Mouse (Mus musculus) ovary, postnatal 10 days (tissue): ENCODE measurements around the gene Fez1.

ENCODE experiments used
- DNase-seq: peaks from one replicate; pipeline ENCODE4 v3.0.0; 2022; ENCODE audit warnings: low spot score

Gene Fez1

DNA sequence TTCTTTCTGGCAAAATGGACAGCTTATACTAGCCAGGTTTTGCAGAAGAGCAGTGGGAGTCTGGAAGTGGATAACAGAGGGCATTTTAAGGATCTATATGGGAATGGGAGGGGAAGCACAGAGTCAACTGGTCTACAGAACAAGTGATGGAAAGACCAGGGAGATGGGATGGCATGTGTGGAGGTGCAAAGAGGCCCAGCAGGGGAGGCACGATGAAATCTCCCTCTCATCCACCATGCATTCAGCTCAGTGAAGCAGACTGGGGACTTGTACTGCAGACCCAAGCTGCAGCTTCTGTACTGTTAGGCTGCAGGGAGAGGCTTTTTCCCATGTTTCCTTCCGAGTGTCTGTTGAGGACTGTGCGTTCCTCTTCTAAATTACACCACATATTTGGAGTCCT lies 12.2 kb downstream of the Fez1 start:
- DNase-seq, result no peak

DNA sequence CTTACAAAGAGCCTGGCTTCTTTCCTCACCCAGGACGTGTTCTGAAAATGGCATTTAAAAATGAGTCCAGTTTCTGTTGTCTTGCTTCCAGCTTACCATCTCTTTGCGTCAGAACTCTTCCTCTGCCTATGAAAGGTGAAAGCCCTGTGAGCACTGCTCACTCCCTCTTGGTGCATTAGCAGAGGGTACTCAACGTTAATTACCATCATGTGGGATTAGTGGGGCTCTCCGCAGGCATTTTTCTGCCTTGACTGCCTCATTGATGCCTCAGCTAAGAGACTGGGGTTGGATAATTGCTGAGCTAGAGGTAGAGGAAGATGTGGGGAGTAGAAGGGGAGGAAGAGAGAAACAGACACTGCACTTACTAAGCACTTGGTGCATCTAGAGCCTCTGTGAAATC lies 24.7 kb downstream of the Fez1 start:
- DNase-seq, result no peak

DNA sequence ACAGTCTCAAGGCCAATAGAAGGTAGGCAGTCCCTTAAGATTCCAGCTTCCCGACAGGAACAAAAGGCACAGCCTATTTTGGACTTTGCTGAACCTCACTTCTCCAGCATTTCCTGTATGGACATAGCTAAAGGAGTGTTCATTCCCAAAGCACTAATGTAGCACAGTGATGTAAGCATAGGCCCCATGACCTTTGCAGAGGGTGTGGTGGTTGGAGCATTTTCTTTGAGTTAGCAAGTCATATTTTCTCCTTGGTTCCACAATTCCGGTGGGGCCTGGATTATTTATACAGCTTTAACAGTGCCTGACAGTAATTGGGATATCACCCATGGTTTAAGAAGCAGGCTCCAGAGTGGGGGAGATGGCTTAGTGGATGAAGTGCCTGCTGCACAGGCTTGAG lies 27.0 kb downstream of the Fez1 start:
- no peak for DNase-seq

DNA sequence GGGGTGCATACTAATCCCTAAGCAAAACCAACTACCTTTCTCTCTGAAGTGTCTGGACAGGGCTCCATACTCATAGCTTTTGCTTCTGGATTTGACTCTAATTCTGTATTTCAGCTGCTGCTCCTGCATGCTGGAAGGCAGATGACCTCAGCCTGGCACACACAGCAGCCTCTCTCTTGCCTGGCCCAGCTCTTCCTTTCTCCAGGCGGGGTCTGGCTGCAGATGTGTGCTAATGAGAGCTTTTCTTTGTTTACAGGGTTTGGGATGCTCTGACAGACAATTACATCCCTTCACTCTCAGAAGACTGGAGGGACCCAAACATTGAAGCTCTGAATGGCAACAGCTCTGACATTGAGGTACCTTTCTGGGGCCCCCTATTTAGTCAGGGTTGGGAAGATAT lies 28.4 kb downstream of the Fez1 start:
- DNase-seq, result no peak

DNA sequence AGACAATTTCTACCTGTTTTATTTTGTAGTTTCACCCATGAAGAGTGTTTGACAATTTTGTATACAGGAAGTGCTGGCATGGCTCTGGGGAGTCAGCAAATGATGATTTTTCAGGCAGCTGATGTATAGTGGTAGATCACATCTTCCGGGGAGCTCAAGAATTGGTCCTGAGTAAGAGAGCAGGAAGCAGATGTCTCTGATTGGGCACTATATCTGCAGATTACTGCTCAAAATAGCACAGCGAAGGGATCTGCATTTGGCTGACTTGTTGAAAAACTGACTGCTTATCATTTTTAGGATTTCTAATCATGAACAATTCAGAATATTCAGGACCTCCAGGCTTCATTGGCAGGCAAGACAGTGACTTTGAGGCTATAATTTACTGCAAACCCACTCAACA lies 30.5 kb downstream of the Fez1 start:
- DNase-seq, result no peak

DNA sequence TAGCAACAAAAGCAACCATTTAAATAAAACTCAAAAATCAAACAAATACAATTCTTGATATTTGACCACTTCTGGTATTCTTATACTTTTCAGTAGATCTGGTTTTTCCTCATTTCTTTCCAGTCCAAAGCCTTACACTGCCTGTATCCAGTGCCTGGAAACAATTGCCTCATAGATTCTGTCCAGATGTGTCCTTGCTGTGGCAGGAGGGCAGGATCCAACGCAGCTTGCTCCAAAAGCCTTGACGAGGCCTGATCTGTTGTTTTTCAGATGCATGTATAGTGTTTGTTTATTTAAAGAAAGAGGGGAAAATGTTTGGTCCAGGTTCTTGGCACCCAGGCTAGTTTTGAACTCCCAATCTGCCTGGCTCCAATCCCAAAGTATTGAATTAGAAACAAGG lies 34.7 kb downstream of the Fez1 start:
- no peak for DNase-seq

DNA sequence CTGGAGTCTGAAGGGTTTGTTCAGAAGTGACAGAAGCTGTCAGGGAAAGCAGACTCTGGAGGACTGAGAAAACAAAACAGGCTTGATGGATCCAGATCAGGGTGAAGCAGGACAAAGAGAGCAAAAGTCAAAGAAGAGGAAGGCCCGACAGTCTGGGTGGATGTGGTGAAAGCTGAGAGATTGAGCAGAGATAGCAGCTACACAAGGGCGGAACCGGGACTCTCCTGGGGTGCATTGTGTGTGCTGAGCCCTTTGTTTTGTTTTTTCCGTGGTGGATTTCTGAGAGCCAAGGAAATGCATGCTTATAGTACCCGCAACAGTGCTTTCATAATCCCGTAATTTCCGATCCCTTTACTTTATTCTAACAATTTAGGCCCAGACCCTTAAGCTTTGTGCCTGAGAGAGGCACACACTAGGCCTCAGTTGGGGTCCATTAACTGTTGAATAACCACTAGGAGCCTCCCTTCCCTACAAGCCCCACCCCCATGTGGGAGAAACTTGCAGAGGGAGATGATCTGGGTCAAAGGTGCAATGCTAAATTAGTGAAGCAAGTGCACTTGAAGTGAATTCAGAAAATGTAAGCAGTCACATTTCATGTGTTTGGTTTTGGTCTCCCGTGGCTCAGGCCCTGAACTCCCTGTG lies 35.9 kb downstream of the Fez1 start:
- DNase-seq, result no peak

DNA sequence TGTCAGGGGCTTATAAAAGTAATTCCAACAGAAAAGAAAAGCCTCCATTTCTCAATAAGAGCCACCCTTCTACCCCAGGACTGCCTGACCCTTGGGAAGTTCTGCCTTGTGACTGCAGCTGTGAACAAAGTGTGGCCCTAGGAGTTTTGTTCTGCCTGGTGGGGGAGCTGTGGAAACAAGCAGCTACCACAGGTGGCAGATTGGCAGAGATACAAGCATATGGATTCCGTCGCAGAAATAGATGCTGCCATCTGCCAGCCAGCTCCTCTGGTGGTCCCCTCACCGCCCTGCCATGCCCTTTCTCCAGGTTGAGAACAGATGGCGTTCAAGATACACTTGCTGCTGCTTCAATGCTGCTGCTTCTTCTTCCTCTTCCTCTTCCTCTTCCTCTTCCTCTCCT lies 37.0 kb downstream of the Fez1 start:
- DNase-seq, result no peak

DNA sequence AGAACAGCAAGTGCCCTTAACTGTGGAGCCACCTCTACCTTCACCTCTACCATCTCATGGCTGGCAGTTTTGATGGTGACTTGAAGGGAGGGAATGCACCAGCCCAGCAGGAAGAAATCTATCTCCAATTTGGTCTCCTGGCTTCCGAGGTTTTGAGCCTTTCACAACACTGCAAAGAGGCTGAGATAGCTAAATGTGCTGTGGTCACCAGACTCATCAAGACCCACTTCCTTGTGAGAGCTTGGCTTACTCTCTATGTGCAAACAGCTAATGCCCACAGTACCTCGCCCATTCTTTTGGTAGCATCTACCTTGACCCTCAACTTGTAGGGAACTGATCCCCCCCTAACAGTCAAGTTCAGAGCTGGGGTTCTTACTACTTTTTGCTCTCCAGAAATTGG lies 40.9 kb downstream of the Fez1 start:
- no peak for DNase-seq

DNA sequence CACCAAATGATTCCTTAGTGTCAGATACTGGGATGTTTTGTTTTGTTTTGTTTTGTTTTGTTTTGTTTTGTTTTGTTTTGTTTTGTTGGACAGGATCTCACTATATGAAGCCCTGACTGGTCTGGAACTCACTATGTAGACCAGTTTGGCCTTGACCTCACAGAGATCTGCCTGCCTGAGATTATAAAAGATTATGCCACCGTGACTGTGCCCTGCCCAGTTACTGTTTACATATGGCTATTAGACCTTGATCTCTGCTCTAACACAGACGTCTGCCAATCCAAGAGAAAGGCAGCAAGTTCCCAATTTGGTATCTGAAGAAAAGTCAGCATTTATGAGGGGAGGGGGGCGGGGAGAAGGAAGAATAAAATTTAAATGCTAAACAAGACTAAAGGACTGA lies 42.0 kb downstream of the Fez1 start:
- DNase-seq, result no peak

DNA sequence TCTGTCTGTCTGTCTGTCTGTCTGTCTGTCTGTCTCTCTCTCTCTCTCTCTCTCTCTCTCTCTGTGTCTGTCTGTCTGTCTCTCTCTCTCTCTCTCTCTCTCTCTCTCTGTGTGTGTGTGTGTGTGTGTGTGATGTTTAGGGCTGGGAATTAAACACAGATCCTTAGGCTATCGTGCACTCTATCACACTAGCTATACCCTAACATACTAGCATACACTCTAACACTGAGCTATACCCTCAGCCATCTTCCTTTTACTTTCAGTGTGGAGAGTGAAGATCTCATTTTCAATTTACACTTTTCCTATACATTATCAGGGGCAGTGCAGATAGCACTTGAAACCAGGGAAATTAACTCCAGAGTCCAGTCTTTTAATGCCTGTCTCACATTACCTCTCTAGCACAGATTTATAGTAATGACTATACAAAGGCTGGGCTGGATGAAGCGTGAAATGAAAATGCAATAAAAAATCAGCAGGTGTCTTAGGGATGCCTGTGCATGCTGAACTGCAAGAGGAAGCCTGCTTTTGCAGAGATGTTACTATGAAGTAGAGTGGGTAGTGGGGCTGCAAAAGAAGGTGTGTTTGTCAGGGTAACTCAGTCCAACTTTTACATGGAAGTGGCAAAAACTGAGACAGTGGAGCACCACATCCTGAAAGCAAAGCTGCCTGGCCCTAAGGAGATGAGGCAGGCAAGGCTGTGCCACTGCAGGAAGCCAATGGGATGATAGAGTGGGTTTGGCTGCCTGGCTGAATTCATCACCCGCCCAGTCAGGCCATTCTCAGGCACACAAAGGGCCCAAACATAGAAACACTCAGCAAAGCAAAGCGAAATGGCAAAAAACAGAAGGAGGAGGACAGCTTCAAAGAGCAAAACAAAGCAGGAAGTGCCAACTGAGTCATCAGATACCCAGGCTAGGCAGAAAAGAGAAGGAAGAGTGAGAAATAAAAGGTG lies 43.5 kb downstream of the Fez1 start:
- DNase-seq, result no peak

DNA sequence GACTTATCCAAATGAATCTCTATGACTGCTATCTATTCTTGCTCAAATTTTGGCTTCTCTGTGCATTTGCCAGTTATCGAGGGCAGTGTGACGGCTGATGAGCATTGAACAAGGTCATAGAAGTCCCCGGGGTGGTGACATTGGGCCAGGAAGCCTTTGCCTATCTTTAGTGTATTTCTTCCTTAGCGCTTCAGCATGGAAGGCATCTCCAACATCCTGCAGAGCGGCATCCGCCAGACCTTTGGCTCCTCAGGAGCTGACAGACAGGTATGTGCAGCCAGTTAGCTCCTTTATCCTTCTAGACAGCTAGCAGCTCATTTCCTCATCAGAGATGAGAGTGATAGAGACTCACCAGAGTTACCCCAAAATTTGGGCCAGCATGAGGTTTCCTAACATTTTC lies 47.0 kb downstream of the Fez1 start:
- DNase-seq, result no peak

DNA sequence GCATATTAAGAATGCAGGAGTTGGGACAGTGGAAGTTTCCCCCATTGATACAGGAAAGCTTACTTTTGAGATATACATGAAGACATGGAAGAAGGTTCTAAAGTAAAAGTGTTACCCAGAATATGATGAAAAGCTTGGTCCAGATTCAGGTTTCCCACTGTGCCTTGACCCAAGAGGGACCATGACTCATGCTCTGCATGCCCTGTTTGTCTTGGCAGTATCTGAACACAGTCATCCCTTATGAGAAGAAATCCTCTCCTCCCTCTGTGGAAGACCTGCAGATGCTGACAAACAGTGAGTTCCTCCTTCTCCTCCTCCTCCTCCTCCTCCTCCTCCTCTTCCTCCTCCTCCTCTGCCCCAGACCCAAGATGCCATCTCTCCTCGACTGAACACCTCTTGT lies 48.6 kb downstream of the Fez1 start:
- DNase-seq, result no peak

DNA sequence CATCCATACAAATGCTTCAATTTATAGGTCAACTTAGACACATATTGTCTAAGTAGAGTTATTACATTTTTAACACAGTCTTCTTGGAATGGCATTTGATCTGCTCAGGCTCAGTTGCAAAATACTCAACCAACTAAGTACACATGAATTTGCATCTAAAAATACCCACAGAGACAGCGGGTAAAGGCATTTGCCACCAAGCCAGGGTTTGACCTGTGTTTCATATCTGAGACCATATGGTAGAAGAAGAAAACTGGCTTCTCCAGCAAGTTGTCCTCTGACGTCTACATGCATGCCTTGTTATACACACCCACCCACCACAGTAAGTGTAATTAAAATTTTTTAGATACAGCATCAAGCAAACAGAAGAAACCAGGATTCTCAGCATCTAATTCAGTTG lies 52.1 kb downstream of the Fez1 start:
- DNase-seq, result no peak

DNA sequence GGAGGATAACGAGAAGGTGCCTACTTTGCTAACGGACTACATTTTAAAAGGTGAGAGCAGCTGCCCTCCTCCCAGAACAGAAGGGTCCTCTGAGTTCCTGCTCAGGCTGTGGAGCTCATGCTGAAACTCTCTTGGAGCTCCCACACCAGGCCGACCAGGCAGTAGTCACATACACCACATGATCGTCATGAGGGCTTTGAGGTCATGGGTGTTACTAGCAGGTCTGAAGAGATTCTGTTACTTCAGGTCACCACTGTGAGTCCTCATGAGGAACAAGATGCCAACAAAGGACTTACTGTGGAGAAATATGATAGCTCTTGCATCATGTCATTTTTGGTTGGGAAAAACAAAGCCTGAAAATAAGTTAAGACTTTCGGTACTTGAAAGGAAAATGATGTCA lies 54.6 kb downstream of the Fez1 start:
- no peak for DNase-seq

DNA sequence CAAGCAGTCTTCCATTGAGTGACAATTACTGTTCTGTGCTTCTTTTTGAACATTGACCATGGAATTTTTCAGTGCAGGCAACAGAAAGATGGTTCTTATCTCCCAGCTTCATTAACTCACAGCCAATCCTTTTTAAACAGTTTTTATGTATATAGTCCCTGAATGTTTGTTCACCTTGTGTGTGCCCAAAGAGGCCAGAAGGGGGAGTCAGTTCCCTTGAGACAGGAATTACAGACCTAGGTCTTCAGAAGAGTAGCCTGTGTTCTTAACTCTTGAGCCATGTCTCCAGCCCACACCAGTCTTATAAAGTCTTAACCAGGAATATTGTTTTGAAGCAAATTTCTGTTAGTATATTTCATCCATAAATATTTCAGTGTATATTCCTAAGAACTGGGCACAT lies 55.1 kb downstream of the Fez1 start:
- DNase-seq, result no peak

DNA sequence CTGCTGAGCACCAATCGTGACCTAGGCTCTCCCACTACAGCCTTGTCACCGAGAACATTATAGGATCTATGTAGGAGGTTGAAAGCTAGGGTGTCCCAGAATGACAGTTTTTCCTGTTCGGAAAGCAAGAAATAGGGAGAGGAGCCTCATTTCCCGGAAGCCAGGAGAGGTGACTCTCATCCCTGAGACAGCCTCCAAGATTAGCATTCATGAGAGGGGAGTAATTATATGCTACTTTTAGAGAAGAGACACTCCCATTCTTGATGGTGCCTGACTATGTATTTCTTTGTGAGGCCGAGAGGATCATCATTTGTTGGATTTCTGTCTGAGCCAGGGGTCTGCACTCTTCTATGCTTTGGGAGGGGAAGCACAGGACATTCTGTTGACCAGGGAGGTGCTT lies 60.0 kb downstream of the Fez1 start:
- DNase-seq, result no peak

DNA sequence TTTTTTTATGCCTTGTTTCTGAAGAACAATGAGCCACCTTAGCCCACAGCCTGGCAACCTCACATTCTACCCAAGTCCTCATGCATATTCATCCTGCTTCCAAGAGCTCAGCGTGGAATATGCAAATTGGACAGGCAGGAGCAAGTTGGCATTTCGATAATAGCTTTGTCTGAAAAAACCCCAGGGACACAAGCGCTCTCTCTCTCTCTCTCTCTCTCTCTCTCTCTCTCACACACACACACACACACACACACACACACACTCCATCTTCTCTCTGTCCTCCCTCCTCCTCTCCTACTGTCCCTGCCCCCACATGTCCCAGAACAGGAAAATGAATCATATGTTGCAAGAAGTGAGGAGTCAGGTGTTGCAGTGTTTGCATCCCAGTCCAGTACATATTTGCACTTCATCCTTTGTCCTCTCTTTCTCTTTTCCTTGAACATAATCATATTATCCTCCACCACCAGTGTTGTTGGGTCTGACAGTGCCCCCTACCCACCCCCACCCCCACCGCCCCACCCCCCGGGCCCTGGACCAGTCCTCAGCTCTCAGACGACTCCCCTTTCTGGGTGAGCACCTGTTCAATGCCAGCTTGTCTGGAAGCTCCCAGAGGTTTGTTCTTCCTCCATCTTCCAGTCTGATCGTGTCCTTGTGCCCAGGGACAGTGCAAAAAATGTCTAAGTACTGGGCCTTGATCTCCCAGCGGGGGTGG lies 60.5 kb downstream of the Fez1 start:
- DNase-seq, result no peak

DNA sequence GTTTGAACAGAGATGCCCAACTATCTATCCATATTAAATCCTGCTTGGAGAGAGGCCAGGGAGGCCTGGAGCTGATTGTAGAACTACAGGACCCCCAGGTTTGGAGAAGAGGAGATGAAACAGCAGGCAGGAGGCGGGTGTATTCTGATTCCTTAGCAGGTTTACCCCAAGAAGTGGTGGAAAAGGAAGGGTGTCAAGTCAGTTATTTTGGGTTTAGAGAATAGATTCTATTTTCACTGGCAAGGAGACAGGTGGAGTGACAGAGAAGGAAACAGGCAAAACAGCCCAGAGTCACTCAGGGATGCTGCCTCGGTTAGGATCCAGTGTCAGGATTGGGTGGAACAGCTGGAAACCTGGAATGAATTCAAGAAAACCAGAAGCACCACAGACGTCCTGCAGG lies 61.9 kb downstream of the Fez1 start:
- DNase-seq, result no peak

DNA sequence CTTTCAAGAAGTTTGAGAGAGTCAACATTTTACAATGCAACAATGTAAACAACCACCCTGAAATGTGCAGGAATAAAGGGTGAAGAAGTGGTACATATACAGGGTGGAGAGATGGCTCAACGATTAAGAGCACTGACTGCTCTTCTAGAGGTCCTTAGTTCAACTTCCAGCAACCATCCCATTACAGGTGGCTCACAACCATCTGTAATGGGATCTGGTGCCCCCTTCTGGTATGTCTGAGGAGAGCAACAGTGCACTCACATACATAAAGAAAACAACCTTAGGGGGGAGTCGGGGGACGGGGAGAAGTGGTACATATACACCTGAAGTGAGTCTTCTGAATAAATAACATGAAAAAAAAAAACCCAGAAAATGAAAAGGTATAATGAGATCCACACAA lies 63.6 kb downstream of the Fez1 start:
- no peak for DNase-seq

DNA sequence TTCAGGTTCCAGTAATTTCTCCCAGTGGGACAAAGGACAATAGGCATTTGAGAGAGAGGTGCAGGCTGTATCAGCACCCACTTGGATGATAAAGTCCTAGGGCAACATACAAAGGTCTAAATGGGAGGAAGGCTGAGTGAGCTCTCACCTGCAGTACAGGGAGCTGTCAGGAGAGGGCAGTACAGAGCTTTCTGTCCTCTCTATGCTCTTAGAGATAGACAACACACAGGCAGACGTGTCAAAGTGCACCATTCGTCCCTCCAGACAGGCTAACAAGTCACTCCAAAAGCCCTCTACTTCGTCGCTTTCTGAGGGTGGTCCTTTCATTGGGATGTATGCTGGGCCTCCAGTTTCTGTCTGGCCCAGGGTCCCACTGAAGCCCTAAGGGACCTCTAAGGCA lies 68.9 kb downstream of the Fez1 start:
- peak; percentile 23 for DNase-seq

DNA sequence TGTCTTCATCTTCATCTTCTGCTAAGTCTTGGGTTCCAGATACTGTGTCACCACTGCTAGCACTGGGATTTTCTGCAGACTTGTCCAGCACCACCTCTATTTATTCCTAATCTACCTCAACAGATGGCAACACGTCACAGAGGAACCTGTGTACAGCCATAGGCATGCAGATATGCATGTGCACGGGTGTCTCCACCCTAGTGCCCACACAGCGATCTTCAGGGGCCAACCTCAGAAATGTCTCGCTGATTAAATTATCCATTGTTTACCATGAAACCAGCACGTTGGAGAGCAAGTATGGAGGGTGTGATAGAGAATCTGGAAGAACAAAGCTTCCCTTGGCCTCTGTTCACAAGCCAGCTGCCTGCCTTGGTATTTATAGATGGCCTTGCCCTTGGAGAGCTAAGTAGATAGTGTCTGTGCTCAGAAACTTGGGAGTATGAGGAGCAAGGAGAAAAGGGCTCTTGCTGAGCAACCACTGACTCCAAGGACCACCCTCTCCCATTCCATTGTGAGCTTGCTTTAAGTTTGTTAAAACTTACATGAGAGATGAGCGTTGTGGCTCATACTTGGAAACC lies 71.8 kb downstream of the Fez1 start:
- no peak for DNase-seq

DNA sequence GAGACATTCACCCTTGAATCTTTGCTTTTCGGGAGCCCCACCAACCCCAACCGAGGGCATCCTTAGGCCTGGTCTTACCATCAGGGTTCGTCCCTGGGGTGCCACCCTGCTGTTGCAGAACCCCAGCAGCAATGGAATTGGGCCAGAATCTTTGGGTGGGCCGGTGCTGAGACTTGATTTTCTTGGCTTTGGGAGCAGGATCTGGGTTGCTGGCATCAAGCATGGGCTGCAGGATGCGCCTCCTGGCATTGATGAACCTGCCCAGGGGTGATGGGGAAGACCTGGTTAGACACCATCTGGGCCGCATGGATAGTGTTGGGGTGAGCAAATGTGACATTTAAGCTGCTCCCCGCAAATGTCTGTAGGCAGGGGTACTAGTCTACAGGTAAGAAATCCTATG lies 72.6 kb downstream of the Fez1 start:
- no peak for DNase-seq
